Mouse (Mus musculus) heart, postnatal 0 days (tissue): ENCODE measurements around the gene Trim63. TPM values are rescaled to one million over a fixed set of nuclear protein-coding genes. Genes with fewer than 3 reads are reported as not detected.

Source experiments
- ATAC-seq: fragments of 200-750 bp; cut with Nextera tagmentation; 2 replicates; pipeline ENCODE4 v1.8.0; 2017; ENCODE audit warnings: low read depth, moderate number of reproducible peaks, moderate library complexity; ENCODE audit not compliant: insufficient read depth
- DNase-seq: peaks from one replicate; pipeline ENCODE4 v3.0.0-alpha.2; 2016; ENCODE audit warnings: low spot score
- H3K27ac ChIP-seq: fragments of 300-500 bp; sonication (generic); 2 replicates; pipeline ENCODE4 v1.5.1; 2014; ENCODE audit warnings: low read depth, mild to moderate bottlenecking
- H3K27me3 ChIP-seq: fragments of 300-500 bp; sonication (generic); 2 replicates; pipeline ENCODE4 v1.6.1; 2014; ENCODE audit warnings: low read length, mixed read lengths; ENCODE audit not compliant: control insufficient read depth, insufficient read depth
- H3K36me3 ChIP-seq: fragments of 300-500 bp; sonication (generic); replicated peaks from 2 replicates; pipeline ENCODE4 v1.6.1; 2014; ENCODE audit warnings: low read length, mixed read lengths; ENCODE audit not compliant: control insufficient read depth, insufficient read depth
- H3K4me1 ChIP-seq: fragments of 300-500 bp; sonication (generic); 2 replicates; pipeline ENCODE4 v1.6.1; 2014; ENCODE audit warnings: antibody characterized with exemption; ENCODE audit not compliant: control insufficient read depth, insufficient read depth
- H3K4me2 ChIP-seq: fragments of 300-500 bp; sonication (generic); 2 replicates; pipeline ENCODE4 v1.6.1; 2014; ENCODE audit warnings: low read depth, mild to moderate bottlenecking, low read length, moderate library complexity
- H3K4me3 ChIP-seq: fragments of 300-500 bp; sonication (generic); 2 replicates; pipeline ENCODE4 v1.5.1; 2014; ENCODE audit warnings: low read depth, low read length
- H3K9ac ChIP-seq: fragments of 300-500 bp; sonication (generic); replicated peaks from 2 replicates; pipeline ENCODE4 v1.6.1; 2014; ENCODE audit warnings: low read depth, low read length, mixed read lengths
- H3K9me3 ChIP-seq: fragments of 300-500 bp; sonication (generic); replicated peaks from 2 replicates; pipeline ENCODE4 v1.6.1; 2016; ENCODE audit warnings: low read length; ENCODE audit not compliant: control insufficient read depth
- CTCF ChIP-seq: IDR thresholded peaks from 2 replicates; pipeline ENCODE4 v1.5.1; 2016; ENCODE audit warnings: antibody characterized with exemption, control low read depth, low read depth
- EP300 ChIP-seq: IDR thresholded peaks from 2 replicates; pipeline ENCODE4 v1.6.1; 2016; ENCODE audit warnings: antibody characterized with exemption, low read depth
- WGBS: fragments of 180-500 bp; shearing (Covaris S2); extraction: QIAGEN DNeasy Blood & Tissue Kit; methylation state at CpG from one replicate; pipeline ENCODE4 v1.1.7; 2014; 5-methylcytosine and 5-hydroxymethylcytosine counted together
- polyA plus RNA-seq: library from polyadenylated mRNA; unstranded; fragments of >200 nt; fragmentation: Nextera tagmentation; extraction: Ambion mirVana; gene quantifications from 2 replicates; pipeline ENCODE4 v1.2.1, GENCODE M21; 2015
- total RNA-seq: library from RNA; depleted of rRNA; stranded (reverse); fragments of >200 nt; gene quantifications from 2 replicates; pipeline ENCODE4 v1.2.3, GENCODE M21; 2014; ENCODE audit warnings: low replicate concordance; rRNA removed

Trim63 gene
- total and polyA plus RNA-seq, 2 experiments from 2014 or later, result 170 to 281 TPM

DNA sequence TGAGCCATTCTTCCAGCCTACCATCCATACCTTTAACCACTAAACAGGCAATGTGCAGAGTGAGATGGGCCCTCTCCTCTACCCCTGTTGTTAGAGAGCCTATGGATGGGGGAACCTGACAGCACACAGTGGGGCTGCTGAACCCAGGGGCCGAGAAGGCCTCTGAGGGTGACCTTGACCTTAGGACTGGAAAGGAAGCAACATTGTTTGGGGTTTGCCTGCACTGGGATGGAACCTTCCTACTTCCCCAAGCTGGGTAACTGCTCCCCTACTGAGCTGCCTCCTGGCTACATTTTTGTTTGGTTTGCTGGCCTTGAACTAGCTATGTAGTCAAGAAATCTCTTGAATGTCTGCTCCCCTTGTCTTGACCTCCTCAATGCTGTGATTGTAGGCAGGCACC is 59.4 kb downstream of the Trim63 start:
- no peaks in the 10 kb centered on the region for H3K36me3 ChIP-seq
- DNase-seq, result no peak
- 72% methylated on average over 1 of the region's 1 CpGs for WGBS
- H3K27me3 ChIP-seq, result peaks cover 30% of the 10 kb centered on the region
- no peak overlapping the region for H3K27ac ChIP-seq
- no peaks in the 10 kb centered on the region for H3K9me3 ChIP-seq
- no peak overlapping the region for H3K9ac ChIP-seq
- H3K4me2 ChIP-seq, result no peak overlapping the region
- no peak overlapping the region for H3K4me3 ChIP-seq
- ATAC-seq, result no peak
- peaks cover 27% of the 10 kb centered on the region for H3K4me1 ChIP-seq
- TF ChIP-seq EP300 (no peak), CTCF (no peak)

DNA sequence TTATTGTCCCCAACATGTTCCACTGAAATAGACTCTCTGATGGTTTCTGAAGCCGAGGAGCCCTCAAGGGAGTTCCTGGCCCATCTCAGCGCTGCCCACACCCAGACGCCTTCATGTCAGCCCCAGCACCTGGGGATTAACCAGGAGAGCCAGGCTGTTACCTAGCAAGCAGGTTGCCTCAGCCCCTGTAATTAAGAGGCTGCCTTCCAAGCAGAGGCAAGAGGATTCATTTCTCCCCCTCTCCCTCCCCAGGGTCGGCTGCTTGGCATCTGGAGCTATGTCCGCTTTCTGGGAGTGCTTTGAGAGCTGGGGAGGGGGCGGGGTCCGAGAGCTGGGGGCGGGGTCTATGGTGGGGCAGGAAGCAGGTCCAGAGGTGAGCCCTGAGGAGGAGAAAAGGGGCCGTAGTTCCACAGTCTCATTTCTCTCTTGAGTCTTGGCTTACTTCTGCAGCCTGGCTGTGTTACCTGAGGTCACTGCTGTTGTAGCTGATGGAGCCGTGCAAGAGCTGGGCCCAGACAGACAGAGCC is 63.2 kb downstream of the Trim63 start:
- 48% methylated on average over 10 of the region's 10 CpGs for WGBS
- no peak for ATAC-seq
- H3K27ac ChIP-seq, result no peak overlapping the region

More for the DNA sequence above, 63.2 kb downstream of the Trim63 start:
- Histone ChIP-seq H3K27me3 (no peaks in the 10 kb centered on the region), H3K36me3 (no peaks in the 10 kb centered on the region), H3K9me3 (no peaks in the 10 kb centered on the region), H3K9ac (no peak overlapping the region), H3K4me2 (no peak overlapping the region), H3K4me1 (no peaks in the 10 kb centered on the region), H3K4me3 (no peak overlapping the region)
- no peak for TF ChIP-seq EP300
- TF ChIP-seq CTCF, result no peak
- DNase-seq, result no peak

Other genes with a start within 250 kb of the Trim63 start
- 10.5 TPM in 1 of 2 replicates, not detected in the other for gene Cd52, start 220.0 kb upstream of the Trim63 start, total RNA-seq
- 9.3 and 10.5 TPM in 2 replicates for gene Cd52, start 220.0 kb upstream of the Trim63 start, polyA plus RNA-seq
- gene Ubxn11, start 212.6 kb upstream of the Trim63 start, total RNA-seq, result not detected in 2 replicates
- gene Ubxn11, start 212.6 kb upstream of the Trim63 start, polyA plus RNA-seq, result 0.97 and 1.2 TPM in 2 replicates
- gene Sh3bgrl3, start 186.3 kb upstream of the Trim63 start, total RNA-seq, result 49.7 and 67.6 TPM in 2 replicates
- gene Sh3bgrl3, start 186.3 kb upstream of the Trim63 start, polyA plus RNA-seq, result 140 and 150 TPM in 2 replicates
- gene Cep85, start 128.0 kb upstream of the Trim63 start, total RNA-seq, result 24.2 and 30.6 TPM in 2 replicates
- gene Cep85, start 128.0 kb upstream of the Trim63 start, polyA plus RNA-seq, result 27.4 and 29.7 TPM in 2 replicates
- not detected in 2 replicates for gene Gm7534, start 112.1 kb upstream of the Trim63 start, total RNA-seq
- gene Gm7534, start 112.1 kb upstream of the Trim63 start, polyA plus RNA-seq, result not detected in 2 replicates
- not detected in 2 replicates for gene Catsper4, start 87.7 kb upstream of the Trim63 start, total RNA-seq
- not detected in 2 replicates for gene Catsper4, start 87.7 kb upstream of the Trim63 start, polyA plus RNA-seq
- 0.69 and 5.1 TPM in 2 replicates for gene Cnksr1, start 76.7 kb upstream of the Trim63 start, total RNA-seq
- gene Cnksr1, start 76.7 kb upstream of the Trim63 start, polyA plus RNA-seq, result 0.66 and 0.77 TPM in 2 replicates
- gene E130218I03Rik, start 71.5 kb upstream of the Trim63 start, total RNA-seq, result not detected in 2 replicates
- 0.16 and 0.20 TPM in 2 replicates for gene E130218I03Rik, start 71.5 kb upstream of the Trim63 start, polyA plus RNA-seq
- 4.0 and 4.2 TPM in 2 replicates for gene Zfp593, start 69.5 kb upstream of the Trim63 start, total RNA-seq
- gene Zfp593, start 69.5 kb upstream of the Trim63 start, polyA plus RNA-seq, result 5.4 and 6.0 TPM in 2 replicates
- not detected in 2 replicates for gene Gm30191, start 68.2 kb upstream of the Trim63 start, total RNA-seq
- gene Gm30191, start 68.2 kb upstream of the Trim63 start, polyA plus RNA-seq, result not detected in 2 replicates
- gene Grrp1, start 61.0 kb upstream of the Trim63 start, total RNA-seq, result 18.4 and 26.1 TPM in 2 replicates
- 6.0 and 6.5 TPM in 2 replicates for gene Grrp1, start 61.0 kb upstream of the Trim63 start, polyA plus RNA-seq
- gene Pdik1l, start 27.2 kb upstream of the Trim63 start, total RNA-seq, result 6.6 and 31.0 TPM in 2 replicates
- 7.7 and 9.4 TPM in 2 replicates for gene Pdik1l, start 27.2 kb upstream of the Trim63 start, polyA plus RNA-seq
- gene Slc30a2, start 28.1 kb downstream of the Trim63 start, total RNA-seq, result 0.38 TPM in 1 of 2 replicates, not detected in the other
- 0.16 and 0.33 TPM in 2 replicates for gene Slc30a2, start 28.1 kb downstream of the Trim63 start, polyA plus RNA-seq
- gene Extl1, start 68.7 kb downstream of the Trim63 start, total RNA-seq, result 3.1 and 11.5 TPM in 2 replicates
- 2.9 and 3.4 TPM in 2 replicates for gene Extl1, start 68.7 kb downstream of the Trim63 start, polyA plus RNA-seq
- 16.3 and 17.2 TPM in 2 replicates for gene Pafah2, start 81.2 kb downstream of the Trim63 start, total RNA-seq
- gene Pafah2, start 81.2 kb downstream of the Trim63 start, polyA plus RNA-seq, result 7.2 and 7.8 TPM in 2 replicates
- gene Stmn1, start 153.2 kb downstream of the Trim63 start, total RNA-seq, result 149 and 227 TPM in 2 replicates
- gene Stmn1, start 153.2 kb downstream of the Trim63 start, polyA plus RNA-seq, result 372 and 387 TPM in 2 replicates
- gene Paqr7, start 181.6 kb downstream of the Trim63 start, total RNA-seq, result 13.1 and 25.4 TPM in 2 replicates
- 15.4 and 18.7 TPM in 2 replicates for gene Paqr7, start 181.6 kb downstream of the Trim63 start, polyA plus RNA-seq
- gene Aunip, start 195.9 kb downstream of the Trim63 start, total RNA-seq, result 2.7 and 3.1 TPM in 2 replicates
- gene Aunip, start 195.9 kb downstream of the Trim63 start, polyA plus RNA-seq, result 1.8 and 2.5 TPM in 2 replicates
- 145 and 159 TPM in 2 replicates for gene Mtfr1l, start 220.3 kb downstream of the Trim63 start, total RNA-seq
- 191 and 207 TPM in 2 replicates for gene Mtfr1l, start 220.3 kb downstream of the Trim63 start, polyA plus RNA-seq
- gene Selenon, start 237.0 kb downstream of the Trim63 start, total RNA-seq, result 18.2 and 30.5 TPM in 2 replicates
- gene Selenon, start 237.0 kb downstream of the Trim63 start, polyA plus RNA-seq, result 6.8 and 7.2 TPM in 2 replicates